Mouse (Mus musculus): ENCODE results near the gene Adrb1.

Gene Adrb1

GRCm38 (mm10) chr19:56702039-56702438 is 20.0 kb upstream of the Adrb1 start:
- intact Hi-C loops (cut with DNase I) = no loop called here

DNA sequence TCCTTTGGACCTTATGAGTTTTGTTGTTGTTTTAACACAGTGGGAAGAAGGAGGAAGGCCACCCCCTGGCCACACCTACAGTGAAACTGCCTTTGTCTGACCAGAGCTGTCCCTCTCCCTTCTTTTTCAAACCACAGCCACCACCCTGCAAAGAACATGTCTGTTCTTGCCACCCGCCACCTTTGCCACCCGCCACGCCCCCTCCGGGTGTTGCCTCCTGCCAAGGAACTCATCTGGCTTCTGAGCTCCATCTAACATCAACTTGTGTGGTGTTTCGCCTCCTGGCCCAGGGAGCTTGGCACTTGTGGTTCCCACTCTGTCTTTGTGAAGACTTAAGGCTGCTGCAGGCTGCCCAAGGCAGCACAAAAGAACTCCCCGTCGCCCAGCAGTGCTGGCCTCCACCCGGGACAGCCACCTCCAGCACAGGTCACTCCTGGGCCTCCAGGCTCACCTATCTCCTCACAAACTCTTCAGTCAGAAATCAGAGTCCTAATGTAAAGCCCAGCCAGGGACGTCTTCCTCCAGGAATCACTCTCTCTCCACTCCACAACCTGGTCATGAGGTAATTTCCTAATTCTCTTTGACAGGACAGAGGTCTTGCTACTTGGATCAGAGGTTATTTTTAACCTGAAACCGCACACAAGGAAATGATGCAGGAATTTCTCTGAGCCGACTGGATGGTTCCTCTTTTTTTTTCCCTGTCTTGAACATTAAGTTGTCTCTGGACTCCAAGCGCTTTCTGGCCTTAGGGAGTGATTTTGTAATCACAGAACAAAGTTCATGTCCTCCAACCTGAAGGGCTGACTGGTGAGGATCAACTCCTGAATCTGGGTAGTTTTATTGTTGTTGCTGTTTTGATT is 18.5 kb upstream of the Adrb1 start:
- intact Hi-C loops (cut with DNase I) = no loop called here

DNA sequence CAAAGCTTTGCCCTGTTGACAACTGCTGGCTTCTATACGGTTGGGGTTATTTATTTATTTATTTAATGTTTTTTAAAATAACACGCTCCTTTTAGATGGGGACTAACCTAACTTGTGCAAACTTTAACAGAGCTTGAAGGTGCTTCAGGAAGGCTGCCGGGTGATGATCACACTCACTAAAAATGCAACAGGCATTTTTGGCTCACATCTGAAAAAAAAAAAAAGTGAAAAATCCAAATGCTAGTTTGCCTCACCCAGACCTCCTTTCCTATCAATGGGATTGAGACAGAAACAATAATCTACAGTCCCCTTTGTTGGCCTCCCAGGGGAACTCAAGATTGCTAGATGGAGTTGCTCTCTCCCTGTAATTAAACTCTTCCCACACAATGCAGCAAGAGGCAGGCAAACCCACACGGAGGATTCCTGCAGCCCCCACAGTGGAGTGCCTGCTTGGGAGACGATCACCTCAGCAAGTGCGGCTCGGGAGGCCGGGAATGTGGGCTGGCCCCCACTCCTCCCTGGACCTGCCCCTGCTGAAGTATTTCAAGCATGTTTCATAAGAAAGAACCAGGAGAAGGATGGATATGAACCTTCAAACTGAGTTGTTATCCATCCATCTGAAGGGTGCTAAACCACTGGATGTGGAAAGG is 16.8 kb upstream of the Adrb1 start:
- intact Hi-C loops (cut with DNase I) = no loop called here

- intact Hi-C loops (cut with DNase I) = no loop called here
These were observed 13.2 kb upstream of the Adrb1 start for GRCm38 (mm10) chr19:56708794-56709193.

DNA sequence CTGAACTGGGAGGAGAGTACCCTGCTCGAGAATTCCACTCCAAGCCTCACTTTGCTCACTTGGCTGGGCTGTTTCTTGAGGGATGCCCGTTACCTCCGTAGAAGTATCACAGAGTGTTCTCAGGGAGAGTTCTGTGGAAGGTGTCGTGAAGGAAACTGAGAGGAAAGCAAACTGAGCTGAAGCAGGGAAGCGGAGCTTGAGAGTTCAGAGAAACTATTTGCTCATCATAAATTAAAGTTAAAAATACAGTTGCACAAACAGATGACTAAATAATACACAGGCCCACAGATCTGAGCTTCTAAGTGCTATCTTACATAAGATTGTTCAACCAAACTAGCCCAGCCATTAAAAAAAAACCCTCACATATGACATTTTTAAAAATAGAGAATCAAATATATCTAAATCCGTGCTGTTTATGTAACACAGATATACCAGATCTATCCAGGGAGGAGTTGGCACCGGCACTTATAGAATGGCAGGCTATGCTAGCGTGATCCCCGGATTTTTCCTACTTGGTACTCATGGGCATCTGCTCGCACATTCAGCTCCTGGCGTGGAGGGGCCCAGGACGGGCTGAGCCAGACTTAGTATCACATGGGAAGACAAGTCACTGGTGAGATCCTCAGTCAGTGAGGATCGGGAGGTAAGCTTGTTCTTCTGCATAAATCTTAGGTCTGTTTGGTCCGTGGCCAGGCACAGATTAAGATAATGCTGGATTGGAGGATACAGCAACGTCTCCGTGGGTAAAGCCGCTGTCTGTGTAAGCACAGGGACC is 11.7 kb upstream of the Adrb1 start:
- intact Hi-C loops (cut with DNase I) = no loop called here

GRCm38 (mm10) chr19:56713613-56714012 is 8.4 kb upstream of the Adrb1 start:
- intact Hi-C loops (cut with DNase I) = no loop called here

GRCm38 (mm10) chr19:56714661-56715170 is 7.3 kb upstream of the Adrb1 start:
- intact Hi-C loops (cut with DNase I) = no loop called here

- intact Hi-C loops (cut with DNase I) = no loop called here
These were observed 4.0 kb upstream of the Adrb1 start for GRCm38 (mm10) chr19:56718046-56718445.

DNA sequence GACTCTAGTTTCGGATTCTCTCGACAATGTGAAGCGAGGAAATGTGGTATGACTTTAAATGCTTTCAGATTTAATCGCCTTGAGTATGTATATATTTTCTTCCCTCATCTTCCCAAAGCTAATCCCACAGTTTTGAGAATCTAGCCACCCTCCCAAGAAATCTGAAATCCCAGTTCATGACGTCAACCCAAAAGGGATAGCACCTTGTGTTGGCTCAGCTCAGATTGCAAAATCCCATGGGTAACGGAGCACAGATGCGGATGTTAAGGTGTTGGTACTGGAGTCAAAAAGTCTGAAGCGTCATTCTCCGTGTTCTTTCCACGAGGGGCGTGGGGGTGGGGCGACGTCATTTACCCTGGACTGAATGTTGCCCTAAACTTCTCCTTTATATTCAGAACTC is 1.1 kb upstream of the Adrb1 start:
- intact Hi-C loops (cut with DNase I) = no loop called here

DNA sequence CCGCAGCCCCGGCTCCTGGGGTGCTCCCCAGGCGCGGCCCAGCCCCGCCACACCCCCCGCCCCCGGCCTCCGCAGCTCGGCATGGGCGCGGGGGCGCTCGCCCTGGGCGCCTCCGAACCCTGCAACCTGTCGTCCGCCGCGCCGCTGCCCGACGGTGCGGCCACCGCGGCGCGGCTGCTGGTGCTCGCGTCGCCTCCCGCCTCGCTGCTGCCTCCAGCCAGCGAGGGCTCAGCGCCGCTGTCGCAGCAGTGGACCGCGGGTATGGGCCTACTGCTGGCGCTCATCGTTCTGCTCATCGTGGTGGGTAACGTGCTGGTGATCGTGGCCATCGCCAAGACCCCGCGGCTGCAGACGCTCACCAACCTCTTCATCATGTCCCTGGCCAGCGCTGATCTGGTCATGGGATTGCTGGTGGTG is 300 bp downstream of the Adrb1 start:
- intact Hi-C loops (cut with DNase I) = no loop called here

- intact Hi-C loops (cut with DNase I) = no loop called here
These were observed 822 bp downstream of the Adrb1 start for GRCm38 (mm10) chr19:56722711-56723330.

GRCm38 (mm10) chr19:56723331-56724125 is 1.5 kb downstream of the Adrb1 start:
- intact Hi-C loops (cut with DNase I) = no loop called here

DNA sequence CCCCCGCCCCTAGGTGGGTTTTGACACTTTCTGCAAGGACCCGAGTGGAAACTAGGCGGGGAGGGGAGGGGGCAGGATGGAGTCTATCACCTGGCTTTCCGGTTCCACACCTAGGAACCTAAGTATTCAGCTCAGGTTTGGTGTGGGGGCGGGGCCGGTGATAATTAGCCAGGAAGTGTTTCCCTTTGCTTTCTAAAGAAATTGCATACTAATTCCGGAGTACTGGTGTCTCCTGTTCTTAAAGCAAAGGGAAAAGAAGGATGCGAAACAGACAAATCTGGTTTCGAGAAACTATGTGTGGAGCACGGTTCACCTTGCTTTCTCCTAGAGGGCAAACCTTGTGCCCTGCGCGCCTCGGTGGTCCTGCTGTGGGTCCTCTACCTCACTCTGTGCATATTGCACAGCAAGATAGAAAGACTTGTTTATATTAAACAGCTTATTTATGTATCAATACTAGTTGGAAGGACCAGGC is 2.2 kb downstream of the Adrb1 start:
- intact Hi-C loops (cut with DNase I) = no loop called here

- intact Hi-C loops (cut with DNase I) = no loop called here
These were observed 5.3 kb downstream of the Adrb1 start for GRCm38 (mm10) chr19:56727170-56727877.

- intact Hi-C loops (cut with DNase I) = loop anchor here (5.0 kb wide), 1 partner anchor 38 kb away; no protein-coding TSS in a partner anchor
These were observed 12.1 kb downstream of the Adrb1 start for GRCm38 (mm10) chr19:56734033-56734572.

- intact Hi-C loops (cut with DNase I) = no loop called here
These were observed 13.7 kb downstream of the Adrb1 start for GRCm38 (mm10) chr19:56735747-56736146.

- intact Hi-C loops (cut with DNase I) = no loop called here
These were observed 14.3 kb downstream of the Adrb1 start for GRCm38 (mm10) chr19:56736287-56736686.

DNA sequence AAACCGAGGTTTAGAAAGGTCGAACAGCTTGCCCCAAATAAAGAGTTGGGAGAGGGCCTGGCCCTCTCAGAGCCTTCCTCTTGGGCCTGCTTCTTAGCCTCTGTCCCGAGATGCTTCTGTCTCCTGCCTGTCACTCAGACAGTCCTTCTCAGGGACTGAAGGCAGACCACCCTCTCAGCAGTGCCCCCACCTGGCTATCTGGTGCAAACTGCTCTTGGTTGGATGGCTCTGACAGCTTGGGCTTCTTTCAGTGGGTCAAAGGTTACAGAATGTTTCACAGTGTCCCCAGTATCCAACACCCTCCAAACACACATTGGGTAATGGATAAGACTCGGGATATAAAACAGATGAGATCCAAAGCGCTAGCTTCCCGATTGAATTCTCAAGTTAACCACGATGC is 23.1 kb downstream of the Adrb1 start:
- intact Hi-C loops (cut with DNase I) = no loop called here

DNA sequence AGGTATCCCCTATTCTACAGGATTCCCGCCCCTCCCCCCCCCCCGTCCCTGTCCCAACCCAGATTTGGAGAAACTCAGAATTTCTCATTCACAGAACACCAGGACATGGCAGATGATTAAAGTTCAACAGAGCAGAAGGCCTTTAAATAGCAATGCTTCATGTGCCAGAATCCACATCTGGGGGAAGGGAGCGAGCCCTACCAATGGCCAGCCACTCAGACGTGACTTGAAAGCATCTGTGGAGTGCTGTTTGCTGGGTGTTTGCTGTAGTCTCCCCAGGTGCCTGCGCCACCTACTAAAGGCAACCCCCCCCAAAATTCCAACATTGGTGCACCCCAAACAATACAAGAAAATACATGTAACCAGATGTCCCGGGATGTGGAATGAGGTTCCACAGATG is 23.5 kb downstream of the Adrb1 start:
- intact Hi-C loops (cut with DNase I) = no loop called here

Measured in adrenal gland (tissue).